Mouse (Mus musculus): ENCODE data around the gene Tbc1d2b.

GRCm38 (mm10) chr9:90162926-90163748 lies 107.5 kb downstream of the Tbc1d2b start, which contains the start of gene Adamts7:
- TF ChIP-seq CTCF (IDR thresholded peaks at IDR 0.05; ENCODE audit: borderline replicate concordance, insufficient read depth, low read length) (no peak), POLR2A (IDR thresholded peaks at IDR 0.05; ENCODE audit: low read depth, low read length) (no peak)
